Mouse (Mus musculus) MEL (cell line): ENCODE data around the gene Hmgcs1. TPM values are rescaled to one million over a fixed set of nuclear protein-coding genes. Genes with fewer than 3 reads are reported as not detected.

Experiments used
- DNase-seq: peaks from one replicate; pipeline ENCODE4 v3.0.0; 2011; ENCODE audit warnings: low read depth, low spot score
- H3K27ac ChIP-seq: 2 replicates; pipeline ENCODE4 v1.5.1; 2012; ENCODE audit warnings: low read depth, mild to moderate bottlenecking, control low read depth, low read length, moderate library complexity; ENCODE audit not compliant: control insufficient read depth
- H3K27me3 ChIP-seq, 2 experiments: fragments of 150-350 bp in 1 of 2; sonication (generic) in 1 of 2; 2 replicates each; pipeline ENCODE4 v1.6.1; 2012; ENCODE audit warnings: low read length in 2 of 2, mild to moderate bottlenecking in 2 of 2, improper control_type of control experiment in 1 of 2, moderate library complexity in 1 of 2; ENCODE audit not compliant: insufficient read depth in 2 of 2, control insufficient read depth in 1 of 2
- H3K36me3 ChIP-seq, 2 experiments: 2 replicates each; pipeline ENCODE4 v1.6.1; 2012 to 2014; ENCODE audit warnings: low read length in 2 of 2, improper control_type of control experiment in 1 of 2, inconsistent platforms in 1 of 2, mild to moderate bottlenecking in 1 of 2; ENCODE audit not compliant: insufficient read depth in 2 of 2, control insufficient read depth in 1 of 2
- H3K4me1 ChIP-seq, 2 experiments: fragments of 150-350 bp in 1 of 2; sonication (generic) in 1 of 2; 2 replicates each; pipeline ENCODE4 v1.6.1; 2012; ENCODE audit warnings: low read length in 2 of 2, improper control_type of control experiment in 1 of 2, mild to moderate bottlenecking in 1 of 2; ENCODE audit not compliant: insufficient read depth in 2 of 2, control insufficient read depth in 1 of 2
- H3K4me3 ChIP-seq, 2 experiments: fragments of 150-350 bp in 1 of 2; sonication (generic) in 1 of 2; 2 replicates each; pipeline ENCODE4 v1.5.1; 2012; ENCODE audit warnings: low read depth in 2 of 2, low read length in 2 of 2, mild to moderate bottlenecking in 2 of 2, moderate library complexity in 2 of 2, control low read depth in 1 of 2, improper control_type of control experiment in 1 of 2; ENCODE audit not compliant: control insufficient read depth in 1 of 2, insufficient read depth in 1 of 2
- H3K79me2 ChIP-seq: 2 replicates; pipeline ENCODE4 v1.6.1; 2012; ENCODE audit warnings: mild to moderate bottlenecking, low read length, moderate library complexity; ENCODE audit not compliant: control insufficient read depth, poor library complexity, insufficient read depth
- H3K9ac ChIP-seq: 2 replicates; pipeline ENCODE4 v1.6.1; 2012; ENCODE audit warnings: low read depth, mild to moderate bottlenecking, control low read depth, low read length, moderate library complexity; ENCODE audit not compliant: control insufficient read depth, poor library complexity, severe bottlenecking
- H3K9me3 ChIP-seq: fragments of 150-350 bp; sonication (generic); replicated peaks from 2 replicates; pipeline ENCODE4 v1.6.1; 2012; ENCODE audit warnings: mild to moderate bottlenecking, low read length, improper control_type of control experiment, moderate library complexity; ENCODE audit not compliant: insufficient read depth
- BHLHE40 ChIP-seq: IDR thresholded peaks from 2 replicates; pipeline ENCODE4 v1.6.1; 2012; ENCODE audit warnings: low read depth, mild to moderate bottlenecking, inconsistent platforms, low read length, improper control_type of control experiment, borderline replicate concordance
- CHD1 ChIP-seq: IDR thresholded peaks from 2 replicates; pipeline ENCODE4 v1.6.1; 2012; ENCODE audit warnings: low read depth, mild to moderate bottlenecking, inconsistent platforms, low read length, improper control_type of control experiment
- CHD2 ChIP-seq: IDR thresholded peaks from 2 replicates; pipeline ENCODE4 v1.6.1; 2011; ENCODE audit warnings: low read length, improper control_type of control experiment
- E2F4 ChIP-seq: IDR thresholded peaks from 2 replicates; pipeline ENCODE4 v1.6.1; 2011; ENCODE audit warnings: low read depth, low read length, improper control_type of control experiment, borderline replicate concordance
- ELF1 ChIP-seq: IDR thresholded peaks from 2 replicates; pipeline ENCODE4 v1.6.1; 2014; ENCODE audit warnings: low read depth, mild to moderate bottlenecking, inconsistent platforms, low read length, improper control_type of control experiment, moderate library complexity
- EP300 ChIP-seq, 2 experiments: IDR thresholded peaks; 2 replicates each; pipeline ENCODE4 v1.6.1; 2011; ENCODE audit warnings: improper control_type of control experiment in 2 of 2, low read length in 2 of 2, low read depth in 1 of 2, mild to moderate bottlenecking in 1 of 2
- MAX ChIP-seq: IDR thresholded peaks from 2 replicates; pipeline ENCODE4 v1.6.1; 2011; ENCODE audit warnings: low read length, improper control_type of control experiment
- MAZ ChIP-seq: IDR thresholded peaks from 2 replicates; pipeline ENCODE4 v1.6.1; 2012; ENCODE audit warnings: low read depth, mild to moderate bottlenecking, inconsistent platforms, low read length, improper control_type of control experiment
- MEF2A ChIP-seq: IDR thresholded peaks from 2 replicates; pipeline ENCODE4 v1.6.1; 2014; ENCODE audit warnings: low read depth, mild to moderate bottlenecking, inconsistent platforms, low read length, improper control_type of control experiment; ENCODE audit not compliant: poor library complexity, insufficient replicate concordance, severe bottlenecking; ENCODE audit errors: extremely low read depth
- MXI1 ChIP-seq: IDR thresholded peaks from 2 replicates; pipeline ENCODE4 v1.6.1; 2011; ENCODE audit warnings: mild to moderate bottlenecking, low read depth, low read length, improper control_type of control experiment
- NRF1 ChIP-seq: IDR thresholded peaks from 2 replicates; pipeline ENCODE4 v1.6.1; 2014; ENCODE audit warnings: low read depth, mild to moderate bottlenecking, inconsistent platforms, low read length, improper control_type of control experiment, moderate library complexity; ENCODE audit not compliant: poor library complexity, insufficient read depth, severe bottlenecking
- POLR2AphosphoS5 ChIP-seq: IDR thresholded peaks from 2 replicates; pipeline ENCODE4 v1.6.1; 2012; ENCODE audit warnings: low read depth, borderline replicate concordance, mild to moderate bottlenecking, inconsistent platforms, low read length, moderate library complexity, mixed read lengths
- RAD21 ChIP-seq: IDR thresholded peaks from 2 replicates; pipeline ENCODE4 v1.6.1; 2011; ENCODE audit warnings: mild to moderate bottlenecking, low read depth, low read length, improper control_type of control experiment
- RCOR1 ChIP-seq: IDR thresholded peaks from 2 replicates; pipeline ENCODE4 v1.6.1; 2012; ENCODE audit warnings: low read depth, mild to moderate bottlenecking, inconsistent platforms, low read length, improper control_type of control experiment
- SMC3 ChIP-seq: IDR thresholded peaks from 2 replicates; pipeline ENCODE4 v1.6.1; 2011; ENCODE audit warnings: low read depth, low read length, improper control_type of control experiment
- TBP ChIP-seq: IDR thresholded peaks from 2 replicates; pipeline ENCODE4 v1.8.0; 2011; ENCODE audit warnings: low read depth, low read length, improper control_type of control experiment
- TCF12 ChIP-seq: IDR thresholded peaks from 2 replicates; pipeline ENCODE4 v1.6.1; 2014; ENCODE audit warnings: low read depth, mild to moderate bottlenecking, inconsistent platforms, low read length, improper control_type of control experiment, moderate library complexity
- UBTF ChIP-seq: IDR thresholded peaks from 2 replicates; pipeline ENCODE4 v1.6.1; 2012; ENCODE audit warnings: low read depth, mild to moderate bottlenecking, inconsistent platforms, low read length, improper control_type of control experiment, moderate library complexity, borderline replicate concordance; ENCODE audit not compliant: insufficient read depth
- ZMIZ1 ChIP-seq: IDR thresholded peaks from 2 replicates; pipeline ENCODE4 v1.6.1; 2012; ENCODE audit warnings: low read depth, mild to moderate bottlenecking, inconsistent platforms, low read length, improper control_type of control experiment, moderate library complexity
- polyA plus RNA-seq, 2 experiments: library from polyadenylated mRNA; stranded (reverse) in 1 of 2; unstranded in 1 of 2; fragments of >175 nt in 1 of 2; fragments of >200 nt in 1 of 2; gene quantifications; 2 replicates each; pipeline versions ENCODE4 v1.2.1 to v1.2.4; 2012; ENCODE audit warnings: low replicate concordance in 2 of 2, low read depth in 1 of 2; ENCODE audit not compliant: insufficient read length in 2 of 2, insufficient read depth in 1 of 2, missing spikeins in 1 of 2
- total RNA-seq: library from RNA; depleted of rRNA; stranded (reverse); fragments of 300-350 nt; gene quantifications from 2 replicates; pipeline ENCODE4 v1.2.3, GENCODE M21; 2012

Hmgcs1 gene
- total and polyA plus RNA-seq, 3 experiments, result 13.6 to 19.3 TPM; not detected in 1

DNA sequence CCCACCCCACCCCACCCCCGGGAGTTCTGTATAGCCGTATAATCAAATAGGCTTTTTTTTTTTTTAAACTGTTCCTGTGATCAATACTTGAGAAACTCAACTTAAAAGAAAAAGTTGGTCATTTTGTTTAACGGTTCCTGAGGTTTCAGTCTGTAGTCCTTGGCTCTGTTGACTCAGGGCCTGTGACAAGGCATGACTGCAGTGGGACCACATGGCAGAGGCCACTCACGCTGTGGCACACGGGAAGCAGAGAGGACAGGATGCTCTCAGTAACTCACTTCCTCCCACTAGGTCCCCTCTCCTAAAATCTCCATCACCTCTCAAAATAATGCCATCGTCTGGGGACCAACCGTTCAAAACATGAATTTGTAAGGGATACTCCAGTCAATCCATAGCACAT lies 49.0 kb upstream of the Hmgcs1 start:
- Histone ChIP-seq H3K4me3 (no peak overlapping the region), H3K9ac (no peak overlapping the region), H3K27ac (no peak overlapping the region), H3K4me1 (no peaks in the 10 kb centered on the region), H3K36me3 (no peaks in the 10 kb centered on the region), H3K79me2 (no peaks in the 10 kb centered on the region), H3K9me3 (no peaks in the 10 kb centered on the region), H3K27me3 (no peaks in the 10 kb centered on the region)
- no peak for TF ChIP-seq MAX
- TF ChIP-seq ZMIZ1, result no peak
- no peak for TF ChIP-seq RCOR1
- no peak for TF ChIP-seq CHD1
- TF ChIP-seq MXI1, result no peak
- no peak for TF ChIP-seq RAD21
- no peak for TF ChIP-seq TBP
- no peak for DNase-seq

- no peaks in the 10 kb centered on the region for H3K9me3 ChIP-seq
- no peaks in the 10 kb centered on the region for H3K27me3 ChIP-seq
- no peaks in the 10 kb centered on the region for H3K36me3 ChIP-seq
- no peak overlapping the region for H3K27ac ChIP-seq
- H3K79me2 ChIP-seq, result no peaks in the 10 kb centered on the region
- no peak overlapping the region for H3K4me3 ChIP-seq
- no peak for DNase-seq
- H3K4me1 ChIP-seq, result no peaks in the 10 kb centered on the region
- TF ChIP-seq ELF1, result no peak
- H3K9ac ChIP-seq, result no peak overlapping the region
These were observed 45.4 kb upstream of the Hmgcs1 start for GRCm38 (mm10) chr13:119644769-119645168.

- Histone ChIP-seq H3K27me3 (no peaks in the 10 kb centered on the region), H3K4me3 (no peak overlapping the region), H3K4me1 (no peaks in the 10 kb centered on the region), H3K9ac (no peak overlapping the region), H3K9me3 (no peaks in the 10 kb centered on the region), H3K36me3 (no peaks in the 10 kb centered on the region), H3K27ac (no peak overlapping the region), H3K79me2 (no peaks in the 10 kb centered on the region)
- TF ChIP-seq RAD21, result no peak
- TF ChIP-seq POLR2AphosphoS5, result no peak
- no peak for TF ChIP-seq ZMIZ1
- no peak for TF ChIP-seq MEF2A
- TF ChIP-seq SMC3, result no peak
- TF ChIP-seq UBTF, result no peak
- no peak for TF ChIP-seq TBP
- no peak for TF ChIP-seq E2F4
- TF ChIP-seq CHD2, result no peak
- TF ChIP-seq NRF1, result no peak
- TF ChIP-seq EP300 (IDR thresholded peaks at IDR 0.05; ENCODE audit: low read depth in 1 of 2, low read length in 2 of 2), result no peak
- no peak for TF ChIP-seq BHLHE40
- no peak for TF ChIP-seq TCF12
- no peak for TF ChIP-seq MAZ
- no peak for DNase-seq
These were observed 43.7 kb upstream of the Hmgcs1 start for GRCm38 (mm10) chr13:119646511-119646910.
